Comparison of ENCODE assay signal across 14 mouse cellular contexts in the genomic region with DNA sequence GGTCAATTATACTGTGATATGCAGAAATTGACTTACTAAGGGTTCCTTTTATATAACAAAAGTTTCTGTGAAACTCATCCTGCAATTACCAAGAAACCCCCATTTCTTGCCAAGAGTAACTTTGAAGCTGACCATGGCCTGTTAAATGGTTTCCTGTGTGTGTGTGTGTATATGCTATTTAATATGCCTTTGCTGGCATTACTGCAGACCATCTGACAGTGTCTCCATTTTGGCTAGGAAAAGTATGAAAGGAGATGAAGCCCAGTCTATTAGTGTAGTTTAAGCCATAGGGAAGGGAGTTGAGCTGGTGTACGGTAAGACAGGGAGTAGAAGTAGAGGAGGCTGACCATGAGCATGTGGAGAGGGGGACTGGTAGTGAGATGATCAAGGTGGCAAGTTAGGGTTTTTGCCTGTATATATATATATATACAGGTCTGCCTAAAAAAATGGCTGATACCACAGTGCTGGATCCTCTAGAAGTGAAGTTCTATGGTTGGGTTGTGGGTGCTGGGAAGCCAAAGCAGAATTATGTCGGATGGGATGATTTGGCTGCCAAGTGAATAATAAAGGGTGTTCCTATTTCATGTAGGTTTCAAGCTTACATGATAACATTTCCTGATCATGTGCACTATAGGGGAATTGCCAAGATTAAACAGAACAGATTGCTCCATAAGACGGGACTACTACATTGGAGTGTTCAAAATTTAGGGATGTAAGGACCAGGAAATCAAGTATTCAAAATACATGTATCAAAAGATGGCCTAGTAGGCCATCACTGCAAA. TPM values are rescaled to one million over a fixed set of nuclear protein-coding genes. Genes with fewer than 3 reads are reported as not detected.
A peak's percentile ranks its signal among the peaks of the same experiment; 100 is the strongest.
DNase-seq lines count a peak whose midpoint lies in the region; ATAC-seq and TF ChIP-seq lines count a peak whose summit lies in the region.
"Had no signal": no experiment of that assay in that cellular context is flagged by ENCODE, and none has a peak within 500 bp of the region (broad histone marks: within the 10 kb centered on the region; RNA-seq: fewer than 3 reads in every experiment).

No protein-coding gene starts in this region.

- 17% methylated on average over 3 of the region's 3 CpGs for WGBS in liver, embryonic 11.5 days
- WGBS in liver, embryonic 13.5 days (ENCODE audit: insufficient replicate concordance) = 11% methylated on average over 3 of the region's 3 CpGs
- 15% methylated on average over 3 of the region's 3 CpGs for WGBS in hindbrain, embryonic 14.5 days

- H3K9me3 ChIP-seq in liver, embryonic 11.5 days (ENCODE audit: control insufficient read depth, low read length) = no peaks in the 10 kb centered on the region
- H3K9me3 ChIP-seq in E14TG2a.4 (ENCODE audit: low read length) = no peaks in the 10 kb centered on the region
- H3K9me3 ChIP-seq in liver, embryonic 13.5 days (replicated peaks) = no peaks in the 10 kb centered on the region
- H3K9me3 ChIP-seq in hindbrain, embryonic 14.5 days (ENCODE audit: control insufficient read depth, low read length) = no peaks in the 10 kb centered on the region
- H3K9me3 ChIP-seq: heart, embryonic 12.5 days had no signal

- peak overlapping the region; percentile 31 for H3K9ac ChIP-seq in liver, embryonic 11.5 days (ENCODE audit: low read depth, low read length)
- H3K9ac ChIP-seq in liver, embryonic 13.5 days = peak overlapping the region; percentile 86; the same call in 1 of the 2 replicates
- no peak overlapping the region for H3K9ac ChIP-seq in hindbrain, embryonic 14.5 days
- H3K9ac ChIP-seq: heart, embryonic 12.5 days had no signal

- peaks cover 12% of the 10 kb centered on the region for H3K4me1 ChIP-seq in liver, embryonic 11.5 days (replicated peaks; ENCODE audit: control insufficient read depth, insufficient read depth, low read length)
- H3K4me1 ChIP-seq in E14TG2a.4 (replicated peaks; ENCODE audit: low read depth, low read length) = peaks cover 17% of the 10 kb centered on the region
- peaks cover 32% of the 10 kb centered on the region for H3K4me1 ChIP-seq in liver, embryonic 13.5 days (replicated peaks)
- peaks cover 20% of the 10 kb centered on the region for H3K4me1 ChIP-seq in hindbrain, embryonic 14.5 days (replicated peaks; ENCODE audit: control insufficient read depth, insufficient read depth, low read length)

- peak overlapping the region; percentile 36; the same call in 1 of the 2 replicates for H3K27ac ChIP-seq in liver, embryonic 11.5 days (ENCODE audit: low read depth, low read length)
- peak overlapping the region; percentile 98 for H3K27ac ChIP-seq in liver, embryonic 13.5 days
- no peak overlapping the region for H3K27ac ChIP-seq in hindbrain, embryonic 14.5 days
- H3K27ac ChIP-seq: gastrocnemius, adult 2 months had no signal

- ATAC-seq in liver, embryonic 11.5 days (replicated peaks; ENCODE audit: low FRiP score) = peak; percentile 13; the same call in 1 of the 2 replicates
- peak; percentile 4; the same call in 1 of the 2 replicates for ATAC-seq in liver, embryonic 13.5 days (ENCODE audit: low read depth)
- no peak for ATAC-seq in hindbrain, embryonic 14.5 days (ENCODE audit: low FRiP score)

- H3K4me3 ChIP-seq in liver, embryonic 11.5 days (ENCODE audit: low read depth, low read length) = peak overlapping the region; percentile 88
- H3K4me3 ChIP-seq in E14TG2a.4 (replicated peaks; ENCODE audit: low read length) = peak overlapping the region; percentile 93
- peak overlapping the region; percentile 85; the same call in 1 of the 2 replicates for H3K4me3 ChIP-seq in liver, embryonic 13.5 days (replicated peaks)
- H3K4me3 ChIP-seq in hindbrain, embryonic 14.5 days (replicated peaks; ENCODE audit: low read length) = no peak overlapping the region
- H3K4me3 ChIP-seq: gastrocnemius, adult 2 months; heart, embryonic 12.5 days had no signal

- H3K27me3 ChIP-seq in liver, embryonic 11.5 days (replicated peaks; ENCODE audit: control insufficient read depth, insufficient read depth, low read length) = no peaks in the 10 kb centered on the region
- H3K27me3 ChIP-seq in E14TG2a.4 (ENCODE audit: insufficient read depth, low read length) = no peaks in the 10 kb centered on the region
- no peaks in the 10 kb centered on the region for H3K27me3 ChIP-seq in liver, embryonic 13.5 days
- no peaks in the 10 kb centered on the region for H3K27me3 ChIP-seq in hindbrain, embryonic 14.5 days (ENCODE audit: control insufficient read depth, insufficient read depth, low read length)
- H3K27me3 ChIP-seq: heart, embryonic 12.5 days had no signal

- peaks cover 22% of the 10 kb centered on the region for H3K36me3 ChIP-seq in liver, embryonic 11.5 days (ENCODE audit: control insufficient read depth, insufficient read depth, low read length)
- H3K36me3 ChIP-seq in E14TG2a.4 (ENCODE audit: insufficient read depth, low read length) = peaks cover 36% of the 10 kb centered on the region
- peaks cover 32% of the 10 kb centered on the region for H3K36me3 ChIP-seq in liver, embryonic 13.5 days
- H3K36me3 ChIP-seq in hindbrain, embryonic 14.5 days (replicated peaks; ENCODE audit: control insufficient read depth, insufficient read depth) = peaks cover 29% of the 10 kb centered on the region

- DNase-seq in liver, embryonic 11.5 days (ENCODE audit: low spot score) = no peak
- DNase-seq in liver (no peak), NIH3T3 (ENCODE audit: low read depth) (peak; percentile 40)
- no peak for DNase-seq in liver, embryonic 13.5 days
- no peak for DNase-seq in gastrocnemius, postnatal 4 days (ENCODE audit: low spot score in 2 of 2)
- DNase-seq in hindbrain, embryonic 14.5 days (ENCODE audit: low spot score) = no peak
- DNase-seq: cerebellum, adult 11-12 months; gastrocnemius, adult 2 months; right cerebral cortex, postnatal 4 days; thymus, postnatal 14 days had no signal

- TF ChIP-seq CTCF in E14TG2a.4 (conservative IDR thresholded peaks at IDR 0.05; ENCODE audit: low read length) = no peak

- H3K4me2 ChIP-seq in liver, embryonic 11.5 days = peak overlapping the region; percentile 87
- H3K4me2 ChIP-seq in liver, embryonic 13.5 days = peak overlapping the region; percentile 19; the same call in 1 of the 2 replicates
- H3K4me2 ChIP-seq in hindbrain, embryonic 14.5 days (replicated peaks) = no peak overlapping the region
- H3K4me2 ChIP-seq: heart, embryonic 12.5 days had no signal

RNA-seq across cellular contexts. Expression of a gene that starts 3.6 kb away (rescaled TPM):
- 150 and 159 TPM in 2 replicates for polyA plus RNA-seq in liver, embryonic 11.5 days (2014; fragmentation: Nextera tagmentation; extraction: Ambion mirVana)
- polyA plus RNA-seq in liver, embryonic 13.5 days (2015; fragmentation: Nextera tagmentation; extraction: Ambion mirVana) = 118 and 128 TPM in 2 replicates
- 10 to 100 TPM; 42.4 to 43.8 TPM for total RNA-seq in gastrocnemius, postnatal 4 days (2021)
- polyA plus RNA-seq in hindbrain, embryonic 14.5 days (2014; fragmentation: Nextera tagmentation; extraction: Ambion mirVana) = 161 and 174 TPM in 2 replicates

RNA-seq across cellular contexts. Expression of a gene that starts 8.8 kb away (rescaled TPM):
- 142 and 143 TPM in 2 replicates for polyA plus RNA-seq in liver, embryonic 11.5 days (2014; fragmentation: Nextera tagmentation; extraction: Ambion mirVana)
- 80.8 and 81.6 TPM in 2 replicates for polyA plus RNA-seq in liver, embryonic 13.5 days (2015; fragmentation: Nextera tagmentation; extraction: Ambion mirVana)
- 10 to 100 TPM; 34.5 to 35.1 TPM for total RNA-seq in gastrocnemius, postnatal 4 days (2021)
- polyA plus RNA-seq in hindbrain, embryonic 14.5 days (2014; fragmentation: Nextera tagmentation; extraction: Ambion mirVana) = 80.7 and 80.8 TPM in 2 replicates

RNA-seq across cellular contexts. Expression of a gene that starts 13.7 kb away (rescaled TPM):
- 1.7 and 2.0 TPM in 2 replicates for polyA plus RNA-seq in liver, embryonic 11.5 days (2014; fragmentation: Nextera tagmentation; extraction: Ambion mirVana)
- 0.81 and 1.3 TPM in 2 replicates for polyA plus RNA-seq in liver, embryonic 13.5 days (2015; fragmentation: Nextera tagmentation; extraction: Ambion mirVana)
- 1 to 10 TPM in 1 of 2 experiments, not detected in 1; 2.5 TPM for total RNA-seq in gastrocnemius, postnatal 4 days (2021)
- 0.84 and 0.90 TPM in 2 replicates for polyA plus RNA-seq in hindbrain, embryonic 14.5 days (2014; fragmentation: Nextera tagmentation; extraction: Ambion mirVana)
- total RNA-seq: gastrocnemius, adult 2 months; hematopoietic stem cell, adult 5-6 weeks had no signal
- polyA plus RNA-seq: large intestine, adult 2 months had no signal

RNA-seq across cellular contexts. Expression of a gene that starts 14.4 kb away (rescaled TPM):
- polyA plus RNA-seq in liver, embryonic 11.5 days (2014; fragmentation: Nextera tagmentation; extraction: Ambion mirVana) = 69.5 and 73.1 TPM in 2 replicates
- polyA plus RNA-seq in liver, embryonic 13.5 days (2015; fragmentation: Nextera tagmentation; extraction: Ambion mirVana) = 48.2 and 51.9 TPM in 2 replicates
- total RNA-seq in gastrocnemius, postnatal 4 days (2021) = 10 to 100 TPM; 59.1 to 60.5 TPM
- polyA plus RNA-seq in hindbrain, embryonic 14.5 days (2014; fragmentation: Nextera tagmentation; extraction: Ambion mirVana) = 102 and 103 TPM in 2 replicates

RNA-seq across cellular contexts. Expression of a gene that starts 30.1 kb away (rescaled TPM):
- 197 and 198 TPM in 2 replicates for polyA plus RNA-seq in liver, embryonic 11.5 days (2014; fragmentation: Nextera tagmentation; extraction: Ambion mirVana)
- polyA plus RNA-seq in liver, embryonic 13.5 days (2015; fragmentation: Nextera tagmentation; extraction: Ambion mirVana) = 93.3 and 104 TPM in 2 replicates
- total RNA-seq in gastrocnemius, postnatal 4 days (2021) = 10 to 100 TPM; 70.4 to 80.5 TPM
- polyA plus RNA-seq in hindbrain, embryonic 14.5 days (2014; fragmentation: Nextera tagmentation; extraction: Ambion mirVana) = 120 and 125 TPM in 2 replicates
